Mouse (Mus musculus) liver, postnatal 0 days (tissue): ENCODE results near the gene Ptprr.

ENCODE experiments used
- CTCF ChIP-seq: sonication (generic); IDR thresholded peaks from 2 replicates; pipeline ENCODE4 v1.5.1; 2016; ENCODE audit warnings: antibody characterized with exemption, low read depth
- EP300 ChIP-seq: IDR thresholded peaks from 2 replicates; pipeline ENCODE4 v1.6.1; 2016; ENCODE audit warnings: antibody characterized with exemption, low read depth, mild to moderate bottlenecking

DNA sequence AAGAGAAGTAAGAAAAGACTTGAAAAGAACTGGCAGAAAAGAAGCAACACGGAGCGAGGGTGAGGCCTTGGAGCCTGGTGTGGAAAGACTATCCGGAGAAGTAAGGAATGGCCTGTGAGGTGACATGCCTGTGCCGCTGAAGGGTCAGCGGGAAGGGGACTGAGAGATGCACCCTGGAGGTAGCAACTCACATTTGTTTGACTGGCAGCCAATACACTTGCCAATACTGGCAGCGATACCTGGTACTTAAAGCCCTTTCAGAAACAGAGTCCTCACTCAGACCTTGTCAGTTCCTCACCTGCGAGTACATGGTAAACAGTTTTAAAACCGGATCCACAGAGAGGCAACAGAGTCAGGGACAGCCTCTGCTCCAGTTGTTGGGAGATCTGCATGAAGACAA lies 122.2 kb downstream of the Ptprr start:
- TF ChIP-seq CTCF (no peak), EP300 (no peak)
